In the genomic region with DNA sequence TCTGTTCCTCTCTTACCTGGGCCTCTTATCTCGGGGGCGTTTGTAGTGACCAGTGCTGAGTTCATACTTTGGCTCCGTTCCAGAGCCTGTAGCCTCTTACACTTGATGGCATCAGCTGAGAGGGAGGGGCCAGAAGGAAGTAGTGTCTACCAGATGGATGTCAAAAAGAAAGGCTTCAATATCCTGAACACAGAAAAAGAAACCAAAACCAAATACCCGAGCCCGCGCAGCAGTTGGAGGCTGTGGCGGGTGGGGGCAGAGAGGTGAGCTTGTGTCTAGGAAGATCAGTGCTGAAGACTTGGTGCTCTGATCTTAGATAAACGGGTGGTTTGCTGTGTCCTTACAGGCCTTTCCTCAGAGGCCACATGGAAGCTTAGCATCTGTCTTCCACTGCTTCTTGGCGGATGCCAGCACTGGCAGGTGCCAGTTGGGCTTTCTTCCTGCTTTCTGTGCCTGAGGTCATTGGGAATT, we compare ENCODE assay signal across 8 mouse cellular contexts. TPM values are rescaled to one million over a fixed set of nuclear protein-coding genes. Genes with fewer than 3 reads are reported as not detected.
A peak's percentile ranks its signal among the peaks of the same experiment; 100 is the strongest.
DNase-seq lines count a peak whose midpoint lies in the region; ATAC-seq and TF ChIP-seq lines count a peak whose summit lies in the region.

No protein-coding gene starts in this region.

- H3K9me3 ChIP-seq in forebrain, embryonic 13.5 days (replicated peaks) = no peaks in the 10 kb centered on the region
- no peaks in the 10 kb centered on the region for H3K9me3 ChIP-seq in forebrain, embryonic 14.5 days (replicated peaks; ENCODE audit: control insufficient read depth, low read length)
- no peaks in the 10 kb centered on the region for H3K9me3 ChIP-seq in G1E (replicated peaks)
- H3K9me3 ChIP-seq in intestine, embryonic 14.5 days (ENCODE audit: control insufficient read depth, low read length) = no peaks in the 10 kb centered on the region
- H3K9me3 ChIP-seq in stomach, embryonic 14.5 days (ENCODE audit: control insufficient read depth, low read depth, low read length) = no peaks in the 10 kb centered on the region

- H3K36me3 ChIP-seq in forebrain, embryonic 13.5 days (ENCODE audit: poor library complexity, severe bottlenecking) = peaks cover 49% of the 10 kb centered on the region
- H3K36me3 ChIP-seq in forebrain, embryonic 14.5 days (ENCODE audit: control insufficient read depth, insufficient read depth, low read length) = peaks cover 47% of the 10 kb centered on the region
- H3K36me3 ChIP-seq in G1E (replicated peaks) = peaks cover 49% of the 10 kb centered on the region
- H3K36me3 ChIP-seq in intestine, embryonic 14.5 days (ENCODE audit: control insufficient read depth, insufficient read depth, low read length) = peaks cover 39% of the 10 kb centered on the region
- H3K36me3 ChIP-seq in stomach, embryonic 14.5 days (ENCODE audit: control insufficient read depth, insufficient read depth, low read length) = peaks cover 41% of the 10 kb centered on the region

- no peak overlapping the region for H3K4me3 ChIP-seq in forebrain, embryonic 13.5 days
- no peak overlapping the region for H3K4me3 ChIP-seq in forebrain, embryonic 14.5 days (ENCODE audit: low read depth, low read length)
- peak overlapping the region; percentile 57; the same call in 1 of the 2 replicates for H3K4me3 ChIP-seq in G1E (ENCODE audit: low read depth, low read length)
- H3K4me3 ChIP-seq in intestine, embryonic 14.5 days (ENCODE audit: low read depth, low read length) = no peak overlapping the region
- no peak overlapping the region for H3K4me3 ChIP-seq in stomach, embryonic 14.5 days (ENCODE audit: low read depth, low read length)

- 89% methylated on average over 9 of the region's 9 CpGs for WGBS in forebrain, embryonic 13.5 days
- WGBS in forebrain, embryonic 14.5 days = 88% methylated on average over 9 of the region's 9 CpGs
- 76% methylated on average over 9 of the region's 9 CpGs for WGBS in intestine, embryonic 14.5 days
- WGBS in stomach, embryonic 14.5 days = 67% methylated on average over 9 of the region's 9 CpGs

- no peaks in the 10 kb centered on the region for H3K27me3 ChIP-seq in forebrain, embryonic 13.5 days
- no peaks in the 10 kb centered on the region for H3K27me3 ChIP-seq in forebrain, embryonic 14.5 days (replicated peaks; ENCODE audit: control insufficient read depth, insufficient read depth, low read length)
- no peaks in the 10 kb centered on the region for H3K27me3 ChIP-seq in G1E (ENCODE audit: insufficient read depth, low read length)
- no peaks in the 10 kb centered on the region for H3K27me3 ChIP-seq in intestine, embryonic 14.5 days (replicated peaks; ENCODE audit: control insufficient read depth, insufficient read depth, low read length)
- H3K27me3 ChIP-seq in stomach, embryonic 14.5 days (ENCODE audit: control insufficient read depth, insufficient read depth, low read length) = no peaks in the 10 kb centered on the region

- H3K27ac ChIP-seq in forebrain, embryonic 13.5 days = peak overlapping the region; percentile 14; the same call in 1 of the 2 replicates
- no peak overlapping the region for H3K27ac ChIP-seq in forebrain, embryonic 14.5 days (ENCODE audit: low read depth, low read length)
- H3K27ac ChIP-seq in intestine, embryonic 14.5 days (ENCODE audit: low read depth) = no peak overlapping the region
- no peak overlapping the region for H3K27ac ChIP-seq in stomach, embryonic 14.5 days (ENCODE audit: low read length)

- no peak for ATAC-seq in forebrain, embryonic 13.5 days
- no peak for ATAC-seq in forebrain, embryonic 14.5 days
- no peak for ATAC-seq in G1E (ENCODE audit: extremely low read depth, insufficient number of reproducible peaks, low FRiP score, poor library complexity, severe bottlenecking)
- no peak for ATAC-seq in intestine, embryonic 14.5 days (replicated peaks; ENCODE audit: low FRiP score, low TSS enrichment, low read depth)
- ATAC-seq in stomach, embryonic 14.5 days (ENCODE audit: insufficient number of reproducible peaks, insufficient read depth, low FRiP score, low read depth) = no peak

- H3K9ac ChIP-seq in forebrain, embryonic 13.5 days = 0 out of 2 replicates have a peak overlapping the region, but pooled peaks have one; percentile 13
- H3K9ac ChIP-seq in forebrain, embryonic 14.5 days (ENCODE audit: low read length) = no peak overlapping the region
- H3K9ac ChIP-seq in intestine, embryonic 14.5 days (ENCODE audit: low read length) = no peak overlapping the region
- H3K9ac ChIP-seq in stomach, embryonic 14.5 days (replicated peaks; ENCODE audit: low read depth, low read length) = no peak overlapping the region

- peaks cover 30% of the 10 kb centered on the region for H3K4me1 ChIP-seq in forebrain, embryonic 13.5 days
- peaks cover 18% of the 10 kb centered on the region; the same call in 1 of the 2 replicates for H3K4me1 ChIP-seq in forebrain, embryonic 14.5 days (ENCODE audit: control insufficient read depth, insufficient read depth, low read length)
- H3K4me1 ChIP-seq in G1E (ENCODE audit: insufficient read depth, low read depth, low read length) = peaks cover 57% of the 10 kb centered on the region
- H3K4me1 ChIP-seq in intestine, embryonic 14.5 days (replicated peaks; ENCODE audit: control insufficient read depth, insufficient read depth, low read length) = peaks cover 21% of the 10 kb centered on the region
- peaks cover 21% of the 10 kb centered on the region for H3K4me1 ChIP-seq in stomach, embryonic 14.5 days (ENCODE audit: control insufficient read depth, insufficient read depth, low read length)

- H3K4me2 ChIP-seq in forebrain, embryonic 13.5 days = peak overlapping the region; percentile 84
- H3K4me2 ChIP-seq in forebrain, embryonic 14.5 days (ENCODE audit: low read length) = no peak overlapping the region
- peak overlapping the region; percentile 55 for H3K4me2 ChIP-seq in intestine, embryonic 14.5 days (ENCODE audit: low read length)
- peak overlapping the region; percentile 18; the same call in 1 of the 2 replicates for H3K4me2 ChIP-seq in stomach, embryonic 14.5 days (replicated peaks; ENCODE audit: low read depth, low read length)

- TF ChIP-seq CTCF in G1E (IDR thresholded peaks at IDR 0.05; ENCODE audit: low read depth, low read length) = no peak

- DNase-seq in forebrain, embryonic 14.5 days (ENCODE audit: low spot score) = no peak
- DNase-seq in G1E (ENCODE audit: low spot score) = no peak
- peak; percentile 61 for DNase-seq in intestine, embryonic 14.5 days (ENCODE audit: low spot score)
- DNase-seq in lung, adult 18-20 months = peak; percentile 67 to 81
- no peak for DNase-seq in ovary, adult 18-20 months (ENCODE audit: low spot score)
- no peak for DNase-seq in urinary bladder, postnatal 36 days (ENCODE audit: low spot score in 2 of 2)

RNA-seq across cellular contexts. Expression of gene Gtpbp2, which starts 2.2 kb away (rescaled TPM):
- 38.3 and 43.1 TPM in 2 replicates for polyA plus RNA-seq in forebrain, embryonic 13.5 days (2015; fragmentation: Nextera tagmentation; extraction: Ambion mirVana)
- polyA plus RNA-seq in forebrain, embryonic 14.5 days (2014; fragmentation: Nextera tagmentation; extraction: Ambion mirVana) = 21.6 and 26.3 TPM in 2 replicates
- total RNA-seq in G1E (2014; fragmentation: Nextera tagmentation) (41.7 and 182 TPM in 2 replicates), G1E (2017) (30.3 and 31.8 TPM in 2 replicates)
- polyA plus RNA-seq in G1E (2012) = 55.0 and 61.1 TPM in 2 replicates
- polyA plus RNA-seq in intestine, embryonic 14.5 days (2014; fragmentation: Nextera tagmentation; extraction: Ambion mirVana) = 29.9 and 30.7 TPM in 2 replicates
- 33.0 and 36.3 TPM in 2 replicates for polyA plus RNA-seq in stomach, embryonic 14.5 days (2014; fragmentation: Nextera tagmentation; extraction: Ambion mirVana)

RNA-seq across cellular contexts. Expression of gene Mad2l1bp, which starts 9.6 kb away (rescaled TPM):
- 30.9 and 31.9 TPM in 2 replicates for polyA plus RNA-seq in forebrain, embryonic 13.5 days (2015; fragmentation: Nextera tagmentation; extraction: Ambion mirVana)
- polyA plus RNA-seq in forebrain, embryonic 14.5 days (2014; fragmentation: Nextera tagmentation; extraction: Ambion mirVana) = 29.5 and 31.6 TPM in 2 replicates
- total RNA-seq in G1E (2014; fragmentation: Nextera tagmentation) (21.7 and 27.4 TPM in 2 replicates), G1E (2017) (12.7 and 14.0 TPM in 2 replicates)
- polyA plus RNA-seq in G1E (2012) = 7.8 and 12.8 TPM in 2 replicates
- 32.2 and 34.4 TPM in 2 replicates for polyA plus RNA-seq in intestine, embryonic 14.5 days (2014; fragmentation: Nextera tagmentation; extraction: Ambion mirVana)
- 32.2 and 35.3 TPM in 2 replicates for polyA plus RNA-seq in stomach, embryonic 14.5 days (2014; fragmentation: Nextera tagmentation; extraction: Ambion mirVana)

RNA-seq across cellular contexts. Expression of gene Rsph9, which starts 19.0 kb away (rescaled TPM):
- polyA plus RNA-seq in forebrain, embryonic 13.5 days (2015; fragmentation: Nextera tagmentation; extraction: Ambion mirVana) = 22.1 and 26.1 TPM in 2 replicates
- 46.8 and 47.3 TPM in 2 replicates for polyA plus RNA-seq in forebrain, embryonic 14.5 days (2014; fragmentation: Nextera tagmentation; extraction: Ambion mirVana)
- not detected in 2 replicates for total RNA-seq in G1E (2014; fragmentation: Nextera tagmentation)
- 0.12 TPM in 1 of 2 replicates, not detected in the other for total RNA-seq in G1E (2017)
- not detected in 2 replicates for polyA plus RNA-seq in G1E (2012)
- polyA plus RNA-seq in intestine, embryonic 14.5 days (2014; fragmentation: Nextera tagmentation; extraction: Ambion mirVana) = 11.7 and 14.6 TPM in 2 replicates
- polyA plus RNA-seq in stomach, embryonic 14.5 days (2014; fragmentation: Nextera tagmentation; extraction: Ambion mirVana) = 13.1 and 15.8 TPM in 2 replicates

RNA-seq across cellular contexts. Expression of gene Polh, which starts 39.5 kb away (rescaled TPM):
- 10.9 and 11.2 TPM in 2 replicates for polyA plus RNA-seq in forebrain, embryonic 13.5 days (2015; fragmentation: Nextera tagmentation; extraction: Ambion mirVana)
- 4.5 and 6.3 TPM in 2 replicates for polyA plus RNA-seq in forebrain, embryonic 14.5 days (2014; fragmentation: Nextera tagmentation; extraction: Ambion mirVana)
- total RNA-seq in G1E (2014; fragmentation: Nextera tagmentation) (24.8 and 25.7 TPM in 2 replicates), G1E (2017) (33.3 and 34.6 TPM in 2 replicates)
- polyA plus RNA-seq in G1E (2012) = 2.2 and 2.8 TPM in 2 replicates
- 9.7 and 12.8 TPM in 2 replicates for polyA plus RNA-seq in intestine, embryonic 14.5 days (2014; fragmentation: Nextera tagmentation; extraction: Ambion mirVana)
- 14.3 and 14.7 TPM in 2 replicates for polyA plus RNA-seq in stomach, embryonic 14.5 days (2014; fragmentation: Nextera tagmentation; extraction: Ambion mirVana)

RNA-seq across cellular contexts. Expression of gene Xpo5, which starts 39.6 kb away (rescaled TPM):
- 45.0 and 51.3 TPM in 2 replicates for polyA plus RNA-seq in forebrain, embryonic 13.5 days (2015; fragmentation: Nextera tagmentation; extraction: Ambion mirVana)
- 50.5 and 50.9 TPM in 2 replicates for polyA plus RNA-seq in forebrain, embryonic 14.5 days (2014; fragmentation: Nextera tagmentation; extraction: Ambion mirVana)
- 65.6 and 77.6 TPM in 2 replicates for total RNA-seq in G1E (2014; fragmentation: Nextera tagmentation)
- total RNA-seq in G1E (2017) = 50.9 and 55.3 TPM in 2 replicates
- 14.1 and 24.8 TPM in 2 replicates for polyA plus RNA-seq in G1E (2012)
- polyA plus RNA-seq in intestine, embryonic 14.5 days (2014; fragmentation: Nextera tagmentation; extraction: Ambion mirVana) = 54.1 and 61.0 TPM in 2 replicates
- 47.9 and 48.4 TPM in 2 replicates for polyA plus RNA-seq in stomach, embryonic 14.5 days (2014; fragmentation: Nextera tagmentation; extraction: Ambion mirVana)

Comparison
In these comparisons a context has a peak if more than half of its experiments do, and no peak if none do; other contexts are left out.
1. DNase-seq: peak in intestine, embryonic 14.5 days (single experiment) and lung, adult 18-20 months (2 of 2); none in forebrain, embryonic 14.5 days (single experiment), G1E (single experiment), ovary, adult 18-20 months (single experiment) and urinary bladder, postnatal 36 days (0 of 2).
2. RNA of gene Rsph9, which starts 19.0 kb away (polyA plus RNA-seq): 46.8 to 47.3 TPM in forebrain, embryonic 14.5 days, 22.1 to 26.1 TPM in forebrain, embryonic 13.5 days, 13.1 to 15.8 TPM in stomach, embryonic 14.5 days and 11.7 to 14.6 TPM in intestine, embryonic 14.5 days; not detected in G1E; every median in the first group is over 10 times any median in the second.